Mouse (Mus musculus) CH12.LX (cell line): ENCODE results near the gene Raver1. TPM values are rescaled to one million over a fixed set of nuclear protein-coding genes. Genes with fewer than 3 reads are reported as not detected.

Experiments
- DNase-seq: peaks from one replicate; pipeline ENCODE4 v3.0.0-alpha.2; 2013; ENCODE audit errors: extremely low read depth
- H3K27ac ChIP-seq: 2 replicates; pipeline ENCODE4 v1.5.1; 2012; ENCODE audit warnings: low read depth, mild to moderate bottlenecking, control low read depth, moderate library complexity; ENCODE audit not compliant: insufficient read depth
- H3K27me3 ChIP-seq: replicated peaks from 2 replicates; pipeline ENCODE3; 2012; ENCODE audit warnings: inconsistent platforms
- H3K36me3 ChIP-seq, 2 experiments: replicated peaks in 1 of 2; 2 replicates each; pipeline versions ENCODE3 to v1.6.1; 2012; ENCODE audit warnings: inconsistent platforms in 1 of 2, low read length in 1 of 2, mild to moderate bottlenecking in 1 of 2, mixed read lengths in 1 of 2, moderate library complexity in 1 of 2; ENCODE audit not compliant: control insufficient read depth in 1 of 2, insufficient read depth in 1 of 2
- H3K4me1 ChIP-seq, 2 experiments: 2 replicates each; pipeline ENCODE4 v1.6.1; 2012; ENCODE audit warnings: inconsistent platforms in 1 of 2, moderate library complexity in 1 of 2; ENCODE audit not compliant: insufficient read depth in 2 of 2, control insufficient read depth in 1 of 2
- H3K4me2 ChIP-seq: 2 replicates; pipeline ENCODE4 v1.6.1; 2012; ENCODE audit warnings: low read depth, mild to moderate bottlenecking, control low read depth; ENCODE audit not compliant: poor library complexity, insufficient read depth, severe bottlenecking
- H3K4me3 ChIP-seq, 3 experiments: fragments of 150-350 bp in 1 of 3; sonication (generic) in 1 of 3; replicated peaks in 1 of 3; 2 replicates each; pipeline versions ENCODE3 to v1.5.1; 2011 to 2012; ENCODE audit warnings: low read depth in 2 of 3, low read length in 2 of 3, mild to moderate bottlenecking in 2 of 3, moderate library complexity in 2 of 3, control low read depth in 1 of 3, improper control_type of control experiment in 1 of 3, inconsistent platforms in 1 of 3, mixed read lengths in 1 of 3; ENCODE audit not compliant: poor library complexity in 1 of 3
- H3K79me2 ChIP-seq: replicated peaks from 2 replicates; pipeline ENCODE4 v1.6.1; 2012; ENCODE audit warnings: mild to moderate bottlenecking, moderate library complexity; ENCODE audit not compliant: control insufficient read depth, poor library complexity, insufficient read depth, severe bottlenecking; ENCODE audit errors: extremely low read depth
- H3K9ac ChIP-seq: 2 replicates; pipeline ENCODE4 v1.6.1; 2012; ENCODE audit warnings: low read depth, mild to moderate bottlenecking, control low read depth, moderate library complexity; ENCODE audit not compliant: insufficient read depth
- H3K9me3 ChIP-seq: replicated peaks from 2 replicates; pipeline ENCODE3; 2012; ENCODE audit warnings: low read length, inconsistent platforms, mixed read lengths
- BHLHE40 ChIP-seq: IDR thresholded peaks from 2 replicates; pipeline ENCODE4 v1.6.1; 2011; ENCODE audit warnings: mild to moderate bottlenecking, low read depth, low read length, improper control_type of control experiment
- CTCF ChIP-seq, 2 experiments: IDR thresholded peaks in 1 of 2; conservative IDR thresholded peaks in 1 of 2; 2 replicates each; pipeline ENCODE4 v1.5.1; 2011 to 2012; ENCODE audit warnings: low read depth in 2 of 2, low read length in 2 of 2, improper control_type of control experiment in 1 of 2, inconsistent platforms in 1 of 2, mild to moderate bottlenecking in 1 of 2, moderate library complexity in 1 of 2
- EP300 ChIP-seq: IDR thresholded peaks from 2 replicates; pipeline ENCODE4 v1.6.1; 2011; ENCODE audit warnings: low read length, improper control_type of control experiment
- HCFC1 ChIP-seq: IDR thresholded peaks from 2 replicates; pipeline ENCODE4 v1.6.1; 2012; ENCODE audit warnings: low read depth, mild to moderate bottlenecking, inconsistent platforms, low read length, improper control_type of control experiment
- IRF4 ChIP-seq: IDR thresholded peaks from 2 replicates; pipeline ENCODE4 v1.6.1; 2014; ENCODE audit warnings: low read depth, mild to moderate bottlenecking, inconsistent platforms, low read length, improper control_type of control experiment
- JUN ChIP-seq: IDR thresholded peaks from 2 replicates; pipeline ENCODE4 v1.6.1; 2011; ENCODE audit warnings: low read depth, mild to moderate bottlenecking, low read length, improper control_type of control experiment, moderate library complexity; ENCODE audit not compliant: insufficient read depth
- JUND ChIP-seq: conservative IDR thresholded peaks from 2 replicates; pipeline ENCODE4 v1.6.1; 2011; ENCODE audit warnings: low read depth, low read length, improper control_type of control experiment
- MAX ChIP-seq: IDR thresholded peaks from 2 replicates; pipeline ENCODE4 v1.6.1; 2011; ENCODE audit warnings: low read length, improper control_type of control experiment
- MXI1 ChIP-seq: IDR thresholded peaks from 2 replicates; pipeline ENCODE4 v1.6.1; 2011; ENCODE audit warnings: mild to moderate bottlenecking, low read depth, low read length, improper control_type of control experiment
- PAX5 ChIP-seq: IDR thresholded peaks from 2 replicates; pipeline ENCODE4 v1.6.1; 2012; ENCODE audit warnings: low read length, inconsistent platforms, mixed read lengths
- POLR2A ChIP-seq: IDR thresholded peaks from 2 replicates; pipeline ENCODE4 v1.6.1; 2011; ENCODE audit warnings: low read depth, mild to moderate bottlenecking, improper control_type of control experiment, low read length
- POLR2AphosphoS2 ChIP-seq: IDR thresholded peaks from 2 replicates; pipeline ENCODE4 v1.6.1; 2011; ENCODE audit warnings: low read depth, low read length, improper control_type of control experiment
- RAD21 ChIP-seq: IDR thresholded peaks from 2 replicates; pipeline ENCODE4 v1.6.1; 2011; ENCODE audit warnings: low read depth, mild to moderate bottlenecking, low read length, improper control_type of control experiment, moderate library complexity
- RCOR1 ChIP-seq: conservative IDR thresholded peaks from 2 replicates; pipeline ENCODE4 v1.6.1; 2012; ENCODE audit warnings: low read depth, mild to moderate bottlenecking, inconsistent platforms, low read length, improper control_type of control experiment
- SIN3A ChIP-seq: IDR thresholded peaks from 2 replicates; pipeline ENCODE4 v1.6.1; 2012; ENCODE audit warnings: low read length, improper control_type of control experiment, inconsistent platforms
- TBP ChIP-seq: conservative IDR thresholded peaks from 2 replicates; pipeline ENCODE4 v1.6.1; 2011; ENCODE audit warnings: low read depth, low read length, improper control_type of control experiment
- UBTF ChIP-seq: IDR thresholded peaks from 2 replicates; pipeline ENCODE4 v1.6.1; 2012; ENCODE audit warnings: low read depth, mild to moderate bottlenecking, inconsistent platforms, low read length, improper control_type of control experiment, moderate library complexity
- USF1 ChIP-seq: IDR thresholded peaks from 2 replicates; pipeline ENCODE4 v1.6.1; 2014; ENCODE audit warnings: low read depth, mild to moderate bottlenecking, inconsistent platforms, low read length, improper control_type of control experiment
- USF2 ChIP-seq: conservative IDR thresholded peaks from 2 replicates; pipeline ENCODE4 v1.6.1; 2011; ENCODE audit warnings: low read depth, low read length, improper control_type of control experiment
- ZMIZ1 ChIP-seq: IDR thresholded peaks from 2 replicates; pipeline ENCODE4 v1.6.1; 2012; ENCODE audit warnings: low read depth, mild to moderate bottlenecking, inconsistent platforms, low read length, improper control_type of control experiment
- ZNF384 ChIP-seq: IDR thresholded peaks from 2 replicates; pipeline ENCODE4 v1.6.1; 2012; ENCODE audit warnings: low read depth, low read length, improper control_type of control experiment, inconsistent platforms
- dilution Hi-C: fragments of 300-500 bp; cut with MboI; formaldehyde crosslinking; loops from 2 replicates; pipeline ENCODE4 v1.14.3; 2020; ENCODE audit warnings: low sequenced_read_pairs; ENCODE audit not compliant: extremely low pct_unique_long_range_greater_than_20kb, extremely low pct_ligation_motif_present
- in situ Hi-C: fragments of 300-500 bp; cut with MboI; formaldehyde crosslinking; loops from 3 replicates; pipeline ENCODE4 v1.14.3; 2019; ENCODE audit warnings: low sequenced_read_pairs, low pct_ligation_motif_present, low pct_unique_long_range_greater_than_20kb, mixed read lengths
- polyA plus RNA-seq: library from polyadenylated mRNA; unstranded; fragments of >175 nt; gene quantifications from 2 replicates; pipeline ENCODE4 v1.2.1, GENCODE M21; 2012; ENCODE audit warnings: low read depth; ENCODE audit not compliant: insufficient read length
- total RNA-seq, 2 experiments: library from RNA; depleted of rRNA; stranded (reverse); fragments of 300-350 nt in 1 of 2; fragments of >200 nt in 1 of 2; gene quantifications; 2 replicates each; pipeline ENCODE4 v1.2.3; 2012 to 2014

Raver1 gene
- total and polyA plus RNA-seq, 3 experiments = 18.9 to 101 (median 30.8) TPM

- Histone ChIP-seq H3K79me2 (peaks cover 17% of the 10 kb centered on the region), H3K36me3 (peaks cover 83 to 89% of the 10 kb centered on the region in 2 experiments), H3K27me3 (no peaks in the 10 kb centered on the region), H3K9me3 (no peaks in the 10 kb centered on the region), H3K4me2 (no peak overlapping the region), H3K27ac (peak overlapping the region; percentile 90), H3K4me3 (no peak overlapping the region), H3K9ac (peak overlapping the region; percentile 37; the same call in 1 of the 2 replicates), H3K4me1 (peaks cover 35 to 52% of the 10 kb centered on the region in 2 experiments)
- in situ Hi-C loops (loop anchor here (5.0 kb wide), 1 partner anchor 93 kb away; the partner anchor contains the start of gene Icam5), dilution Hi-C loops (no loop called here)
- TF ChIP-seq USF2 = no peak
- no peak for TF ChIP-seq JUND
- no peak for TF ChIP-seq USF1
- no peak for TF ChIP-seq JUN
- TF ChIP-seq PAX5 = no peak
- no peak for TF ChIP-seq POLR2A
- TF ChIP-seq CTCF (conservative IDR thresholded peaks at IDR 0.05 in 1 of 2, IDR thresholded peaks at IDR 0.05 in 1 of 2; ENCODE audit: low read depth in 2 of 2, low read length in 2 of 2) = no peak
- TF ChIP-seq MXI1 = no peak
- TF ChIP-seq RAD21 = no peak
- no peak for TF ChIP-seq EP300
- TF ChIP-seq IRF4 = no peak
- no peak for TF ChIP-seq BHLHE40
- TF ChIP-seq TBP = no peak
- no peak for TF ChIP-seq HCFC1
- TF ChIP-seq POLR2AphosphoS2 = no peak
- TF ChIP-seq SIN3A = no peak
- no peak for TF ChIP-seq UBTF
- no peak for TF ChIP-seq MAX
- no peak for DNase-seq
Observed at GRCm38 (mm10) chr9:21124837-21125236, 33.0 kb upstream of the Raver1 start.

- Histone ChIP-seq H3K4me3 (no peak overlapping the region), H3K4me2 (no peak overlapping the region)
- no peak for DNase-seq
- no peak for TF ChIP-seq ZNF384
- no peak for TF ChIP-seq PAX5
- no peak for TF ChIP-seq ZMIZ1
- no peak for TF ChIP-seq JUN
- no peak for TF ChIP-seq IRF4
- TF ChIP-seq CTCF (conservative IDR thresholded peaks at IDR 0.05 in 1 of 2, IDR thresholded peaks at IDR 0.05 in 1 of 2; ENCODE audit: low read depth in 2 of 2, low read length in 2 of 2) = no peak
- TF ChIP-seq RAD21 = no peak
- TF ChIP-seq RCOR1 = no peak
- no peak for TF ChIP-seq MAX
- TF ChIP-seq, all 38 proteins: peak for 0
- dilution Hi-C loops (no loop called here), in situ Hi-C loops (no loop called here)
- H3K9ac ChIP-seq = no peak overlapping the region
- H3K27me3 ChIP-seq = no peaks in the 10 kb centered on the region
- peaks cover 16 to 29% of the 10 kb centered on the region in 2 experiments for H3K4me1 ChIP-seq
- H3K9me3 ChIP-seq = no peaks in the 10 kb centered on the region
- no peak overlapping the region for H3K27ac ChIP-seq
- peaks cover 76 to 82% of the 10 kb centered on the region in 2 experiments for H3K36me3 ChIP-seq
- 0 out of 2 replicates have a peak, but pooled peaks cover 6% of the 10 kb centered on the region for H3K79me2 ChIP-seq
Observed at GRCm38 (mm10) chr9:21121483-21121882, 29.7 kb upstream of the Raver1 start.
